Mouse (Mus musculus) heart, embryonic 12.5 days (tissue): ENCODE data around the gene Bid. TPM values are rescaled to one million over a fixed set of nuclear protein-coding genes. Genes with fewer than 3 reads are reported as not detected.
A peak's percentile ranks its signal among the peaks of the same experiment; 100 is the strongest.

Source experiments
- ATAC-seq: fragments of 200-750 bp; cut with Nextera tagmentation; 2 replicates; pipeline ENCODE4 v1.8.0; 2017; ENCODE audit warnings: moderate TSS enrichment, moderate library complexity; ENCODE audit not compliant: insufficient number of reproducible peaks, low FRiP score
- H3K27ac ChIP-seq: fragments of 300-500 bp; sonication (generic); 2 replicates; pipeline ENCODE4 v1.5.1; 2016; ENCODE audit warnings: mild to moderate bottlenecking, moderate library complexity; ENCODE audit not compliant: poor library complexity, severe bottlenecking
- H3K27me3 ChIP-seq: fragments of 300-500 bp; sonication (generic); replicated peaks from 2 replicates; pipeline ENCODE4 v1.6.1; 2016; ENCODE audit warnings: mild to moderate bottlenecking, moderate library complexity
- H3K36me3 ChIP-seq: fragments of 300-500 bp; sonication (generic); 2 replicates; pipeline ENCODE4 v1.6.1; 2016; ENCODE audit warnings: mild to moderate bottlenecking, moderate library complexity
- H3K4me1 ChIP-seq: fragments of 300-500 bp; sonication (generic); replicated peaks from 2 replicates; pipeline ENCODE4 v1.6.1; 2016; ENCODE audit warnings: mild to moderate bottlenecking
- H3K4me2 ChIP-seq: fragments of 300-500 bp; sonication (generic); 2 replicates; pipeline ENCODE4 v1.6.1; 2016; ENCODE audit warnings: mild to moderate bottlenecking, moderate library complexity
- H3K4me3 ChIP-seq: fragments of 300-500 bp; sonication (generic); 2 replicates; pipeline ENCODE4 v1.5.1; 2016; ENCODE audit warnings: mild to moderate bottlenecking
- H3K9ac ChIP-seq: fragments of 300-500 bp; sonication (generic); 2 replicates; pipeline ENCODE4 v1.6.1; 2016; ENCODE audit warnings: mild to moderate bottlenecking, moderate library complexity
- H3K9me3 ChIP-seq: fragments of 300-500 bp; sonication (generic); replicated peaks from 2 replicates; pipeline ENCODE4 v1.6.1; 2016; ENCODE audit warnings: mild to moderate bottlenecking, moderate library complexity
- WGBS: fragments of 180-500 bp; shearing (Covaris S2); methylation state at CpG from one replicate; pipeline ENCODE4 v1.1.7; 2016; 5-methylcytosine and 5-hydroxymethylcytosine counted together
- polyA plus RNA-seq: library from polyadenylated mRNA; unstranded; fragments of >200 nt; fragmentation: Nextera tagmentation; extraction: Ambion mirVana; gene quantifications from 2 replicates; pipeline ENCODE4 v1.2.1, GENCODE M21; 2016

Bid gene
- polyA plus RNA-seq, 1 experiment from 2014 or later, result 10.3 TPM

DNA sequence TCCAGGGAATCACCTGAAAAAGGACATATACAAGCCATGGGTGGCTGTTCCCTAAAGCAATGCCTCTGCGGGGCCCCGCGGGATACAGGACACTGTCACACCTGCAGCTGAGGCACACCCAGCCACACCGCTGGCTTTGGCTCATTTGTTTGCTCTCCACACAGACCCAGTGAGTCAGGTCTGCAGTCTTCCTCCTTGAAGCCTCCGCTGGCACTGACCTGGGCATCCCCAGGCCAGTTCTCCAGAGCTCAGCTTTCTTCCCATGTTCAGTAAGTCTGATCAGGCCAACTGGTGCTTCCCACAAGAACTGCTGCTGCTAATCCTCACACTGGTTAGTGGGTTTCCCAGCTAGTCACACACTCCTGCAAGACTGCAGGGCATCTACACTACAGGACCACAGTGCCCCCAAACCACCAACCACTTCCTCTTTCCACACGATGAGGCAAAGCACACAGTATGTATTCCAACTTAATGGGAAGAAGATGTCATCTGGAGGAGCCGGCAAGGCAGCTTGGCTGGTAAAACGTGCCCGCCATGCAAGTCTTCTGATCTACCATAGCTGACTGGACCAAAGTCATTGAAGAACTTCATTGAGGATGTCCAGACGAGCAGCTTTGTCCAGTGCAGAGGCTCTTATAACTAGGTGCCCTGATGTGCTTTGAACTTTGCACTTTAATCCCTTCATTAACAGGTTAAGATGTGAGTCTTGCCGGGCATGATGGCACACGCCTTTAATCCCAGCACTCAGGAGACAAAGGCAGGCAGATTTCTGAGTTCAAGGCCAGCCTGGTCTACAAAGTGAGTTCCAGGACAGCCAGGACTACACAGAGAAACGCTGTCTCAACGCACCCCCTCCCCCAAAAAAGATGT lies 14.6 kb downstream of the Bid start:
- H3K36me3 ChIP-seq, result no peaks in the 10 kb centered on the region
- H3K9me3 ChIP-seq, result no peaks in the 10 kb centered on the region
- no peak overlapping the region for H3K27ac ChIP-seq
- H3K4me3 ChIP-seq, result no peak overlapping the region
- 84% methylated on average over 14 of the region's 14 CpGs for WGBS
- no peak overlapping the region for H3K4me2 ChIP-seq
- no peaks in the 10 kb centered on the region for H3K27me3 ChIP-seq
- H3K9ac ChIP-seq, result no peak overlapping the region
- no peaks in the 10 kb centered on the region for H3K4me1 ChIP-seq
- no peak for ATAC-seq

DNA sequence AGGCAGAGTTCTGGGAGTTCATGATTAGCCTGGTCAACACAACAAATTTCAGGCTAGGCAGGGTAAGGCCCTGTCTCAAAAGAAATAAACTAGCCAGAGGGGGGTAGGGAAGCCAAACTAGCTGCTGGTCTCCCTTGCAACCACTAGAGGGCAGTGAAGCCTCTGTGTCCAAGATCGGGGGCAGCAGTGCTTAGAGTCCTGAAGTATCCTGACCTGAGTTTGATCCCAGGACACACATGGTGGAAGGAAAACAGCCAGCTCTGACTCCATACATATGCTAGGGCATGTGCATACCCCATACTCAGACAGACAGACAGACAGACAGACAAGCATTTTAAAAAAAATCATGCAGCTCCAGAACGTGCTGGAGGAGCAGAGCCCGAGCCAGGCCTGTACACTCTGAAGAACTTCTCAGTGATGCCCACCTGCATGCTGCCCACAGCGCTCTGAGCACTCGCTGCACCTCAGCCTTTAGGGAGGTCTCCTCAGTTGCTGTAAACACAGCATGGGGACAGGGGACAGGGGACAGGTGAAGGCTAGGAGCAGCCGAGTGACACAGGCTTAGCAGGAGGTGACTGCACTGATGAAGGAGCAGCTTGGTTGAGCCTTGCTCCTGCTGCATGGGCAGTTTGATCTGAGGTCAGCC lies 18.3 kb downstream of the Bid start:
- Histone ChIP-seq H3K4me1 (peaks cover 14% of the 10 kb centered on the region), H3K36me3 (peaks cover 21% of the 10 kb centered on the region), H3K4me3 (no peak overlapping the region), H3K9ac (no peak overlapping the region), H3K9me3 (no peaks in the 10 kb centered on the region), H3K4me2 (no peak overlapping the region), H3K27me3 (no peaks in the 10 kb centered on the region), H3K27ac (no peak overlapping the region)
- 66% methylated on average over 6 of the region's 6 CpGs for WGBS
- ATAC-seq, result peak; percentile 28; the same call in 1 of the 2 replicates

DNA sequence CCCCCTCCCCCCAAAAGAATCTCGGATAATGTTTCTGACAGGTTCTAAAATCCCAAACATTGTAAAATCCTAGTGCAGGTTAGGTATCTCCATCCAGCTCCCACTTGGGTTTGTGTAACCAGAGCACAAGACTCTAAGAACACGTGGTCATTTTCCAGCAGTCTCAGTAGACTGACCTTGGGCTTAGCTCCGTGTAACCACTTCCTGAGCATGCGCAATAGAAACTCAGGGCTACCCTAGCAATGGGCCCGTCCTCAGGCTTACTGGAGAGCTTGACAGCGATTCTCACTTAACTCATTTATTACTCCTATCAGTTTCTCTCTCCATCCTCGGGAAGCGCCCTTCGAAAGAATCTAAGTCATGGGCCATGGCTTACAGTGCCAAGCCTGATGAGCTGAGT lies 22.1 kb downstream of the Bid start:
- Histone ChIP-seq H3K27me3 (no peaks in the 10 kb centered on the region), H3K36me3 (peaks cover 45% of the 10 kb centered on the region), H3K9ac (no peak overlapping the region), H3K4me1 (peaks cover 36% of the 10 kb centered on the region), H3K9me3 (no peaks in the 10 kb centered on the region), H3K4me3 (no peak overlapping the region), H3K27ac (no peak overlapping the region), H3K4me2 (no peak overlapping the region)
- WGBS, result 89% methylated on average over 9 of the region's 9 CpGs
- ATAC-seq, result no peak

DNA sequence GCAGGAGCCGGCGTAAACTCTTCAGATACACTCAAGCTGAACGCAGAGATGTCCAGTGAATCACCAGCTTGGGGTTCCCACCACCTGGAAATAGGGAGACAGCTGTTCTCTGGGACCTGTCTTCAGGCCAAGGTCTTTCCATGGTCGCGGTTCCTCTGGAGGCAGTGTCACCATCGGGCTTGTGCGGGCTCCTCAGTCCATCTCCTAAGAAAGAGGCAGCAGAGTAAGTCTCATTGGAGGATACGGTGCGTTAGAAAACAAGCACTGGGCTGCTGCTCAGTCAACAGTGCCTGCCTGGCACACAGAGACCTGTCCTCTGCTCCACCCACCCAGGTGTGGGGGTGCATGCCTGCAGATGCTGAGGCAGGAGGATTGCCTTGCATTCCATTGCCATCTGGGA lies 22.6 kb downstream of the Bid start:
- 91% methylated on average over 9 of the region's 9 CpGs for WGBS
- H3K27me3 ChIP-seq, result no peaks in the 10 kb centered on the region
- no peak overlapping the region for H3K9ac ChIP-seq
- H3K9me3 ChIP-seq, result no peaks in the 10 kb centered on the region
- H3K36me3 ChIP-seq, result peaks cover 50% of the 10 kb centered on the region
- peaks cover 36% of the 10 kb centered on the region for H3K4me1 ChIP-seq
- ATAC-seq, result no peak
- H3K27ac ChIP-seq, result no peak overlapping the region
- no peak overlapping the region for H3K4me2 ChIP-seq
- H3K4me3 ChIP-seq, result no peak overlapping the region

DNA sequence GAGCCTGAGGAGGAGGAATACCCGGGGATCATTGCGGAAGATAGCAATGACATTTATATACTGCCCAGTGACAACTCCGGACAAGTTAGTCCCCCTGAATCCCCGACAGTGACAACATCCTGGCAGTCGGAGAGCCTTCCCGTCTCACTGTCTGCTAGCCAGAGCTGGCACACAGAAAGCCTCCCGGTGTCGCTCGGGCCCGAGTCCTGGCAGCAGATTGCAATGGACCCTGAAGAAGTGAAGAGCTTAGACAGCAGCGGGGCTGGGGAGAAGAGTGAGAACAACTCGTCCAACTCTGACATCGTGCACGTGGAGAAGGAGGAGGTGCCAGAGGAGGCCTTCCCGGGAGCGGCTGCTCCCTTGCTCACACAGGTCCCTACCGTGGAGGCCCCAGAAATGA lies 30.0 kb downstream of the Bid start:
- Histone ChIP-seq H3K4me1 (peaks cover 13% of the 10 kb centered on the region), H3K36me3 (peaks cover 80% of the 10 kb centered on the region), H3K27ac (no peak overlapping the region), H3K4me2 (no peak overlapping the region), H3K9me3 (peaks cover 8% of the 10 kb centered on the region), H3K27me3 (no peaks in the 10 kb centered on the region), H3K4me3 (no peak overlapping the region), H3K9ac (no peak overlapping the region)
- WGBS, result 86% methylated on average over 17 of the region's 17 CpGs
- ATAC-seq, result no peak

DNA sequence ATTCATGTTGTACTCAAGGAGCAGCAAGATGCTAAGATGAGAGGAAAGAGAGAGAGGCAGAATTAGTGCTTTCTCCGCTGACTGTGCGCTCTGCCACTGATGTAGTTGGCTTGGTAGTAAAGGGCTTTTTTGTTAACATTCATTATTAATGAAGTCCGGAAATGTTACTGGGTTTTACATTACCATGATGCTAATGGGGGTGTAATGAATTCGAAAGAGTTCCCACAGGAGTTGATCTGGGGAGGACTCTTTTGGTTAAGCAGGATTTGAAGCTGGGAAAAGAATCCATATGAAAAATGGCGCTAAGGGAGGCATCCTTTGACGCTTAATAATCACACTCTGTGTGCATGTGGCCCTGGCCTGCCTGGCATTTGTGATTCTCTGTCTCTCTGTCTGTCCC lies 32.2 kb downstream of the Bid start:
- Histone ChIP-seq H3K4me1 (no peaks in the 10 kb centered on the region), H3K4me2 (no peak overlapping the region), H3K36me3 (peaks cover 67% of the 10 kb centered on the region), H3K27me3 (no peaks in the 10 kb centered on the region), H3K4me3 (no peak overlapping the region), H3K9me3 (peaks cover 8% of the 10 kb centered on the region), H3K9ac (no peak overlapping the region), H3K27ac (no peak overlapping the region)
- WGBS, result 93% methylated on average over 6 of the region's 6 CpGs
- ATAC-seq, result no peak

DNA sequence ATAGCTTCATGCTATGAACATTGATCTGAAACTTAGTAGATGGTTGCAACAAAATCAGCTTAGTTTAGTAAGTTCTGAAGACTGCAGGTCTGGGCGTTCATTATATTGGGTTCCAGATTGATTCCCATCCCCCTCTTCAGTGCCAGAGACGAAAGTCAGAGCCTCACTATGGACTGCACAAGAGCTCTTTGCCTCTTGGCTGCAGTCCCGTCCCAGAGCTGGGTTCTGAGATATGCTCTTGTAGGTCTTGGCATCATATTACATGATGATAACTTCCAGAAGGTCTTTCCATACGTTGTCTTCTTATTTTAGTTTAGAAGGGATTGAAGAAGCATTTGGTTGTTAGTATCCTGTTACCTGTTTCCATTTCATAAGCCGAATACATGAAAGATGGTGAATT lies 37.6 kb downstream of the Bid start:
- Histone ChIP-seq H3K9ac (no peak overlapping the region), H3K36me3 (peaks cover 51% of the 10 kb centered on the region), H3K27me3 (no peaks in the 10 kb centered on the region), H3K9me3 (peaks cover 8% of the 10 kb centered on the region), H3K27ac (no peak overlapping the region), H3K4me3 (no peak overlapping the region), H3K4me2 (no peak overlapping the region), H3K4me1 (peaks cover 17% of the 10 kb centered on the region)
- 45% methylated on average over 5 of the region's 5 CpGs for WGBS
- no peak for ATAC-seq

DNA sequence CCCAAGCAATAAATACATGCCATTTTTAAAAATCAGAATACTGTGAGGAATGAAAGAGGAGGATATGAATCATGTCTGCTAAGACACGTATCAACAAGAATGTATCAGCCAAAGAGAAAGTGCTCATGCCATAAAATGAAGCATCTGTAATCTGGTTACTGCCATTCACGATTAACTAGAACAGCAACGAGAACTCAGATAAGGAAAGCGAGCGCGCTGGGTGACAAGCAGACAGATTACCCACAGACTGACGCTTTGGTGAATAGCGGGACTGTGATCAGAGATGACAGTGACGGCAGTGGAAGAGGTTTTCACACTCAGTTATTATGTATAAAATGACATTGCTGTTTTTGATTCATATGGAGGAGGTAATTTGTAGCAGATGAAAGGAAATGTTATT lies 42.8 kb downstream of the Bid start:
- H3K4me3 ChIP-seq, result peak overlapping the region; percentile 2; the same call in 1 of the 2 replicates
- no peaks in the 10 kb centered on the region for H3K9me3 ChIP-seq
- H3K9ac ChIP-seq, result no peak overlapping the region
- ATAC-seq, result no peak
- WGBS, result 15% methylated on average over 9 of the region's 9 CpGs
- peak overlapping the region; percentile 27; the same call in 1 of the 2 replicates for H3K4me2 ChIP-seq
- H3K27ac ChIP-seq, result no peak overlapping the region; the same call in 1 of the 2 replicates
- H3K27me3 ChIP-seq, result no peaks in the 10 kb centered on the region
- H3K4me1 ChIP-seq, result peaks cover 24% of the 10 kb centered on the region
- H3K36me3 ChIP-seq, result peaks cover 30% of the 10 kb centered on the region

DNA sequence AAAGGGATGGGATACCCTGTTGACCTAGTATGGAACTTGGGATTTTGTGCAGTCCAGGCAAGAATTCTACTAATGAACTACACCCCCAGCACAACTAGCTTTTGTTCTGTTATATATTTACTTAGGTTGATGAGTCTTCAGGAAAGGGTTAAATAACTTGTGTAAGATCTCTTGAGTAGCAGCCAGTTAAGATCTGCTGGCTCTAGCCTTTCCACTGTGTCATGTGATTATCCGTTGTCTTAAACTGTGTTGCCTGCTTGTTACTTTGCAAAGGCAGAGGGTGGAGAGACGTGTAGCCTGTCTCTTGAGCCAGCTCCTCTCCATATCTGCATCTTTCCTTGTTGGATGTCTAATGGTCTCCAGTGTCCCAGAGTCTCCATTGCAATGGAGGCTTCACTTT lies 45.4 kb downstream of the Bid start:
- no peaks in the 10 kb centered on the region for H3K9me3 ChIP-seq
- H3K27me3 ChIP-seq, result no peaks in the 10 kb centered on the region
- H3K4me3 ChIP-seq, result no peak overlapping the region
- WGBS, result 71% methylated on average over 2 of the region's 2 CpGs
- no peak overlapping the region for H3K27ac ChIP-seq
- peaks cover 13% of the 10 kb centered on the region for H3K36me3 ChIP-seq
- H3K9ac ChIP-seq, result no peak overlapping the region
- no peak overlapping the region for H3K4me2 ChIP-seq
- no peak for ATAC-seq
- peaks cover 14% of the 10 kb centered on the region for H3K4me1 ChIP-seq

DNA sequence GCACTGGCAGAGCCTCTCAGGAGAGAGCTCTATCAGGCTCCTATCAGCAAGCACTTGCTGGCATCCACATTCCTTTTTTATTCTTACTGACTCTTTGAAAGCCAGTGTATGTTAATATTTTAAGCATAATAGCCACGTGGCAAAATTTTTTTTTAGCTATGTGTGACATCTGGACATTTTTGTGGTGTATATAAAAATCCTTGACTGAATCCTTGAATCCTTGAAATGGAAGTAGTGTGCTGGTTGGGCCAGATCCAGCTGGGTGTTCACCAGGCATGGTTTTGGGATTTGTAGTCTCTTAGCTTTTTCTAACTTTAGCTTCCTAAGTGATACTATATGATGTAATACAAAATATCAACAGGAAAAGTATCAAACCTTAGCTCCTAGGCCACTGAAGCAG lies 47.8 kb downstream of the Bid start:
- ATAC-seq, result no peak
- Histone ChIP-seq H3K36me3 (peaks cover 20% of the 10 kb centered on the region), H3K4me3 (no peak overlapping the region), H3K9ac (no peak overlapping the region), H3K4me2 (no peak overlapping the region), H3K27me3 (no peaks in the 10 kb centered on the region), H3K4me1 (peaks cover 15% of the 10 kb centered on the region), H3K9me3 (no peaks in the 10 kb centered on the region), H3K27ac (no peak overlapping the region)
- 49% methylated on average over 1 of the region's 1 CpGs for WGBS

DNA sequence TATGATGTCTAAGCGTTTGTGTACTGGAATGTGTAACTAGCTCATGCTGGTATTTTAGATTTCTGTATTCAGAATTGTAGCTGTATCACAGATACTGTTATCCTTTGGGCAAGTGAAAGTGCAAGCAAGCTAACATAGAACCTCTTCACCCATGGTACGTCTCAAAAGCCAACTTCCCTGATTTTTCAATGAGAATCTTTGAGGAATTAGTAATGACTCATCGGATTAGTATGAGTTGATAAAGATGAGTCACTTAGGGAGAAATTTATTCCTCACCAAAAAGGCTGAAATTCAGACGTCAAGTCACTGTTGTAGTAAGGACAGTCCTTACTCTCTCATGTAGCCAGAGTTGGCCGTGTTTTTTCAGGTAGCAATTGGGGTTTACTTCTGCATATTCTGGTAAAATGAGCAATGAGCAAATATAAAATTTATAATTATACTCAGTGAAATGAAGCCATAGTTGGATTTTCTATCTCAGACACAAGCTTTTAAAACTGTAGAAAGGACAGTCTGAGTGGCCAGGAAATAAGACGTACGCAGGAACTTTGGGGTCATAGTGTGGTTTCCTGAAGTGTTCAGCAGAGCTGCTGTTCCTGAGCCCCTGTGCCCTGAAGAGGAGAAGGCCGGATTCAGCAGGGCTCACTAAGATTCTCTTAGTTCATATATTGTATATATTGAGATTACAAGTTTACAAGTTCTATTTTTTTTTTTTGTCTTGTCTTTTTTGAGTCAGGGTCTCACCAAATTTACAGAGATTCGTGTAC lies 50.4 kb downstream of the Bid start:
- Histone ChIP-seq H3K27ac (no peak overlapping the region), H3K27me3 (no peaks in the 10 kb centered on the region), H3K4me3 (no peak overlapping the region), H3K36me3 (peaks cover 23% of the 10 kb centered on the region), H3K9me3 (no peaks in the 10 kb centered on the region), H3K9ac (no peak overlapping the region), H3K4me2 (no peak overlapping the region), H3K4me1 (peaks cover 12% of the 10 kb centered on the region)
- ATAC-seq, result no peak
- 78% methylated on average over 9 of the region's 9 CpGs for WGBS
